Mouse (Mus musculus): ENCODE results near the gene Noct. TPM values are rescaled to one million over a fixed set of nuclear protein-coding genes. Genes with fewer than 3 reads are reported as not detected.
A peak's percentile ranks its signal among the peaks of the same experiment; 100 is the strongest.

Gene Noct
- total and polyA plus RNA-seq, 3 experiments, result 8.7 to 13.8 (median 12.0) TPM

- H3K4me1 ChIP-seq (ENCODE audit: control insufficient read depth in 1 of 2, insufficient read depth in 2 of 2), result peaks cover 2 to 15% of the 10 kb centered on the region in 2 experiments; a peak in 2 of 4 replicates
- H3K9ac ChIP-seq (ENCODE audit: insufficient read depth, low read depth), result no peak overlapping the region
- no peak overlapping the region for H3K27ac ChIP-seq (ENCODE audit: insufficient read depth, low read depth)
- no peak overlapping the region for H3K4me2 ChIP-seq (ENCODE audit: insufficient read depth, low read depth, poor library complexity, severe bottlenecking)
- no peak overlapping the region for H3K4me3 ChIP-seq (replicated peaks in 1 of 3; ENCODE audit: low read depth in 2 of 3, low read length in 2 of 3, poor library complexity in 1 of 3)
- in situ Hi-C loops (cut with MboI; ENCODE audit: low pct_ligation_motif_present, low pct_unique_long_range_greater_than_20kb, low sequenced_read_pairs) (loop anchor here (10.0 kb wide), 2 partner anchors 51 to 131 kb away; no protein-coding TSS in a partner anchor), dilution Hi-C loops (cut with MboI; ENCODE audit: extremely low pct_ligation_motif_present, extremely low pct_unique_long_range_greater_than_20kb, low sequenced_read_pairs) (no loop called here)
- H3K27me3 ChIP-seq (replicated peaks), result no peaks in the 10 kb centered on the region
- no peak for TF ChIP-seq MEF2A (IDR thresholded peaks at IDR 0.05; ENCODE audit: borderline replicate concordance, low read depth, low read length)
- no peak for TF ChIP-seq SIN3A (IDR thresholded peaks at IDR 0.05; ENCODE audit: low read length)
- H3K79me2 ChIP-seq (replicated peaks; ENCODE audit: control insufficient read depth, extremely low read depth, insufficient read depth, poor library complexity, severe bottlenecking), result peaks cover 6% of the 10 kb centered on the region
- DNase-seq (ENCODE audit: extremely low read depth), result no peak
- no peaks in the 10 kb centered on the region for H3K9me3 ChIP-seq (replicated peaks; ENCODE audit: low read length)
- H3K36me3 ChIP-seq (replicated peaks in 1 of 2; ENCODE audit: control insufficient read depth in 1 of 2, insufficient read depth in 1 of 2, low read length in 1 of 2), result peaks cover 2 to 60% of the 10 kb centered on the region in 2 experiments
Observed at GRCm38 (mm10) chr3:51233474-51233873, 9.2 kb downstream of the Noct start.

GRCm38 (mm10) chr3:51233918-51234751 lies 9.9 kb downstream of the Noct start:
- in situ Hi-C loops (cut with MboI; ENCODE audit: low pct_ligation_motif_present, low pct_unique_long_range_greater_than_20kb, low sequenced_read_pairs) (loop anchor here (10.0 kb wide), 2 partner anchors 51 to 131 kb away; no protein-coding TSS in a partner anchor), dilution Hi-C loops (cut with MboI; ENCODE audit: extremely low pct_ligation_motif_present, extremely low pct_unique_long_range_greater_than_20kb, low sequenced_read_pairs) (no loop called here)
- peak; percentile 77 for DNase-seq (ENCODE audit: extremely low read depth)
- Histone ChIP-seq H3K4me2 (ENCODE audit: insufficient read depth, low read depth, poor library complexity, severe bottlenecking) (no peak overlapping the region), H3K4me1 (ENCODE audit: control insufficient read depth in 1 of 2, insufficient read depth in 2 of 2) (peaks cover 2 to 10% of the 10 kb centered on the region in 2 experiments; a peak in 2 of 4 replicates), H3K27ac (ENCODE audit: insufficient read depth, low read depth) (no peak overlapping the region), H3K9ac (ENCODE audit: insufficient read depth, low read depth) (no peak overlapping the region), H3K27me3 (replicated peaks) (no peaks in the 10 kb centered on the region), H3K4me3 (replicated peaks in 1 of 3; ENCODE audit: low read depth in 2 of 3, low read length in 2 of 3, poor library complexity in 1 of 3) (no peak overlapping the region), H3K9me3 (replicated peaks; ENCODE audit: low read length) (no peaks in the 10 kb centered on the region), H3K36me3 (replicated peaks in 1 of 2; ENCODE audit: control insufficient read depth in 1 of 2, insufficient read depth in 1 of 2, low read length in 1 of 2) (peaks cover 2 to 61% of the 10 kb centered on the region in 2 experiments), H3K79me2 (replicated peaks; ENCODE audit: control insufficient read depth, extremely low read depth, insufficient read depth, poor library complexity, severe bottlenecking) (peaks cover 6% of the 10 kb centered on the region)
- TF ChIP-seq NELFE (IDR thresholded peaks at IDR 0.05; ENCODE audit: low read depth, low read length) (peak; percentile 34; the same call in 1 of the 2 replicates), MAX (IDR thresholded peaks at IDR 0.05; ENCODE audit: low read length) (0 out of 2 replicates have a peak, but pooled peaks have one; percentile 25), SMC3 (IDR thresholded peaks at IDR 0.05; ENCODE audit: low read depth, low read length) (peak; percentile 88), KAT2A (IDR thresholded peaks at IDR 0.05; ENCODE audit: insufficient replicate concordance, low read length) (no peak), MYC (IDR thresholded peaks at IDR 0.05; ENCODE audit: low read depth, low read length) (peak; percentile 41; the same call in 1 of the 2 replicates), NRF1 (IDR thresholded peaks at IDR 0.05; ENCODE audit: low read depth, low read length) (no peak), JUND (conservative IDR thresholded peaks at IDR 0.05; ENCODE audit: low read depth, low read length) (no peak), IRF4 (IDR thresholded peaks at IDR 0.05; ENCODE audit: low read depth, low read length) (peak; percentile 10; the same call in 1 of the 2 replicates), JUN (IDR thresholded peaks at IDR 0.05; ENCODE audit: insufficient read depth, low read depth, low read length) (no peak), ZC3H11A (IDR thresholded peaks at IDR 0.05; ENCODE audit: low read depth, low read length) (peak; percentile 37; the same call in 1 of the 2 replicates), ZNF384 (IDR thresholded peaks at IDR 0.05; ENCODE audit: low read depth, low read length) (no peak), ZMIZ1 (IDR thresholded peaks at IDR 0.05; ENCODE audit: low read depth, low read length) (no peak), CTCF (conservative IDR thresholded peaks at IDR 0.05 in 1 of 2, IDR thresholded peaks at IDR 0.05 in 1 of 2; ENCODE audit: low read depth in 2 of 2, low read length in 2 of 2) (peak; percentile 93), RAD21 (IDR thresholded peaks at IDR 0.05; ENCODE audit: low read depth, low read length) (peak; percentile 91), TCF12 (IDR thresholded peaks at IDR 0.05; ENCODE audit: low read depth, low read length) (0 out of 2 replicates have a peak, but pooled peaks have one; percentile 20), GABPA (IDR thresholded peaks at IDR 0.05; ENCODE audit: insufficient replicate concordance, low read depth, low read length) (no peak)

Data from CH12.LX (cell line).